Mouse (Mus musculus) liver, embryonic 11.5 days (tissue): ENCODE measurements around the gene Eml6. TPM values are rescaled to one million over a fixed set of nuclear protein-coding genes. Genes with fewer than 3 reads are reported as not detected.

Experiments
- ATAC-seq: fragments of 200-750 bp; cut with Nextera tagmentation; replicated peaks from 2 replicates; pipeline ENCODE4 v1.8.0; 2017; ENCODE audit warnings: moderate number of reproducible peaks, mild to moderate bottlenecking, moderate TSS enrichment, moderate library complexity; ENCODE audit not compliant: low FRiP score
- DNase-seq: peaks from one replicate; pipeline ENCODE4 v3.0.0-alpha.2; 2017; ENCODE audit warnings: low spot score
- H3K27ac ChIP-seq: fragments of 300-500 bp; sonication (generic); 2 replicates; pipeline ENCODE4 v1.5.1; 2014; ENCODE audit warnings: mild to moderate bottlenecking, low read depth, low read length, control low read depth
- H3K27me3 ChIP-seq: fragments of 300-500 bp; sonication (generic); replicated peaks from 2 replicates; pipeline ENCODE4 v1.6.1; 2014; ENCODE audit warnings: low read length, mixed read lengths; ENCODE audit not compliant: control insufficient read depth, insufficient read depth
- H3K36me3 ChIP-seq: fragments of 300-500 bp; sonication (generic); 2 replicates; pipeline ENCODE4 v1.6.1; 2014; ENCODE audit warnings: mild to moderate bottlenecking, low read length, moderate library complexity, mixed read lengths; ENCODE audit not compliant: control insufficient read depth, insufficient read depth
- H3K4me1 ChIP-seq: fragments of 300-500 bp; sonication (generic); replicated peaks from 2 replicates; pipeline ENCODE4 v1.6.1; 2014; ENCODE audit warnings: low read length, mixed read lengths; ENCODE audit not compliant: control insufficient read depth, insufficient read depth
- H3K4me2 ChIP-seq: fragments of 300-500 bp; sonication (generic); 2 replicates; pipeline ENCODE4 v1.6.1; 2014; ENCODE audit warnings: mild to moderate bottlenecking, control low read depth, moderate library complexity
- H3K4me3 ChIP-seq: fragments of 300-500 bp; sonication (generic); 2 replicates; pipeline ENCODE4 v1.5.1; 2014; ENCODE audit warnings: low read depth, low read length, control low read depth
- H3K9ac ChIP-seq: fragments of 300-500 bp; sonication (generic); 2 replicates; pipeline ENCODE4 v1.6.1; 2014; ENCODE audit warnings: low read depth, low read length, control low read depth
- H3K9me3 ChIP-seq: fragments of 300-500 bp; sonication (generic); 2 replicates; pipeline ENCODE4 v1.6.1; 2016; ENCODE audit warnings: low read length, inconsistent platforms, mixed read lengths; ENCODE audit not compliant: control insufficient read depth
- WGBS: fragments of 180-500 bp; shearing (Covaris S2); extraction: QIAGEN DNeasy Blood & Tissue Kit; methylation state at CpG from one replicate; pipeline ENCODE4 v1.1.7; 2014; 5-methylcytosine and 5-hydroxymethylcytosine counted together
- polyA plus RNA-seq: library from polyadenylated mRNA; unstranded; fragments of >200 nt; fragmentation: Nextera tagmentation; extraction: Ambion mirVana; gene quantifications from 2 replicates; pipeline ENCODE4 v1.2.1, GENCODE M21; 2014

Gene Eml6
- polyA plus RNA-seq, 1 experiment from 2014 or later, result 0.22 TPM

- DNase-seq (no peak), ATAC-seq (no peak)
- Histone ChIP-seq H3K4me3 (no peak overlapping the region), H3K27ac (no peak overlapping the region), H3K27me3 (no peaks in the 10 kb centered on the region), H3K36me3 (no peaks in the 10 kb centered on the region), H3K9me3 (no peaks in the 10 kb centered on the region), H3K4me1 (peaks cover 14% of the 10 kb centered on the region), H3K9ac (no peak overlapping the region), H3K4me2 (no peak overlapping the region)
- 58% methylated on average over 3 of the region's 3 CpGs for WGBS
Measured at GRCm38 (mm10) chr11:29810324-29810723, 215.5 kb downstream of the Eml6 start.

GRCm38 (mm10) chr11:29808981-29809589, 216.7 kb downstream of the Eml6 start:
- H3K4me3 ChIP-seq, result no peak overlapping the region
- ATAC-seq (no peak), DNase-seq (no peak)
- no peaks in the 10 kb centered on the region for H3K9me3 ChIP-seq
- no peaks in the 10 kb centered on the region for H3K36me3 ChIP-seq
- H3K4me1 ChIP-seq, result peaks cover 11% of the 10 kb centered on the region
- WGBS, result 74% methylated on average over 7 of the region's 7 CpGs
- H3K27me3 ChIP-seq, result no peaks in the 10 kb centered on the region
- H3K27ac ChIP-seq, result no peak overlapping the region
- H3K4me2 ChIP-seq, result no peak overlapping the region
- no peak overlapping the region for H3K9ac ChIP-seq

GRCm38 (mm10) chr11:29808173-29808980, 217.5 kb downstream of the Eml6 start:
- ATAC-seq (peak; percentile 74), DNase-seq (no peak)
- Histone ChIP-seq H3K9ac (no peak overlapping the region), H3K27ac (no peak overlapping the region), H3K4me2 (no peak overlapping the region), H3K36me3 (no peaks in the 10 kb centered on the region), H3K27me3 (no peaks in the 10 kb centered on the region), H3K9me3 (no peaks in the 10 kb centered on the region), H3K4me3 (no peak overlapping the region), H3K4me1 (peaks cover 11% of the 10 kb centered on the region)
- 23% methylated on average over 9 of the region's 9 CpGs for WGBS

- Histone ChIP-seq H3K4me3 (no peak overlapping the region), H3K4me2 (no peak overlapping the region), H3K9ac (no peak overlapping the region), H3K9me3 (no peaks in the 10 kb centered on the region), H3K27ac (no peak overlapping the region), H3K27me3 (no peaks in the 10 kb centered on the region), H3K36me3 (no peaks in the 10 kb centered on the region), H3K4me1 (peaks cover 11% of the 10 kb centered on the region)
- DNase-seq (no peak), ATAC-seq (no peak)
- 82% methylated on average over 5 of the region's 5 CpGs for WGBS
Measured at GRCm38 (mm10) chr11:29807325-29807724, 218.5 kb downstream of the Eml6 start.

GRCm38 (mm10) chr11:29801432-29802427, 224.1 kb downstream of the Eml6 start:
- Histone ChIP-seq H3K9me3 (no peaks in the 10 kb centered on the region), H3K4me3 (no peak overlapping the region), H3K4me1 (no peaks in the 10 kb centered on the region), H3K36me3 (no peaks in the 10 kb centered on the region), H3K4me2 (no peak overlapping the region), H3K27me3 (no peaks in the 10 kb centered on the region), H3K27ac (no peak overlapping the region), H3K9ac (no peak overlapping the region)
- DNase-seq (no peak), ATAC-seq (no peak)
- 71% methylated on average over 2 of the region's 2 CpGs for WGBS

- H3K4me3 ChIP-seq, result no peak overlapping the region
- no peak for ATAC-seq
Measured at GRCm38 (mm10) chr11:29799839-29800238, 226.0 kb downstream of the Eml6 start.

GRCm38 (mm10) chr11:29795106-29795505, 230.7 kb downstream of the Eml6 start:
- DNase-seq, result no peak
- H3K4me2 ChIP-seq, result no peak overlapping the region
- no peak for ATAC-seq
- no peak overlapping the region for H3K27ac ChIP-seq
- H3K4me3 ChIP-seq, result no peak overlapping the region
- WGBS, result 87% methylated on average over 6 of the region's 6 CpGs
- no peaks in the 10 kb centered on the region for H3K36me3 ChIP-seq
- H3K27me3 ChIP-seq, result no peaks in the 10 kb centered on the region
- H3K4me1 ChIP-seq, result no peaks in the 10 kb centered on the region
- no peaks in the 10 kb centered on the region for H3K9me3 ChIP-seq
- no peak overlapping the region for H3K9ac ChIP-seq

More at GRCm38 (mm10) chr11:29799839-29800238, 226.0 kb downstream of the Eml6 start:
- WGBS, result 78% methylated on average over 1 of the region's 1 CpGs
- Histone ChIP-seq H3K4me1 (no peaks in the 10 kb centered on the region), H3K9me3 (no peaks in the 10 kb centered on the region), H3K27me3 (no peaks in the 10 kb centered on the region), H3K4me2 (no peak overlapping the region), H3K27ac (no peak overlapping the region), H3K9ac (no peak overlapping the region), H3K36me3 (no peaks in the 10 kb centered on the region)
- DNase-seq, result no peak

GRCm38 (mm10) chr11:29794475-29794874, 231.4 kb downstream of the Eml6 start:
- 58% methylated on average over 2 of the region's 2 CpGs for WGBS
- Histone ChIP-seq H3K4me1 (no peaks in the 10 kb centered on the region), H3K27me3 (no peaks in the 10 kb centered on the region), H3K27ac (no peak overlapping the region), H3K9ac (no peak overlapping the region), H3K4me3 (no peak overlapping the region), H3K4me2 (no peak overlapping the region), H3K36me3 (no peaks in the 10 kb centered on the region), H3K9me3 (no peaks in the 10 kb centered on the region)
- no peak for ATAC-seq
- DNase-seq, result no peak
